Mouse (Mus musculus) brain, embryonic 18.5 days (tissue): ENCODE measurements around the gene Gm10271.

Experiments used
- DNase-seq: peaks from one replicate; pipeline ENCODE4 v3.0.0-alpha.2; 2012; ENCODE audit warnings: low read depth, low spot score

The Gm10271 gene

DNA sequence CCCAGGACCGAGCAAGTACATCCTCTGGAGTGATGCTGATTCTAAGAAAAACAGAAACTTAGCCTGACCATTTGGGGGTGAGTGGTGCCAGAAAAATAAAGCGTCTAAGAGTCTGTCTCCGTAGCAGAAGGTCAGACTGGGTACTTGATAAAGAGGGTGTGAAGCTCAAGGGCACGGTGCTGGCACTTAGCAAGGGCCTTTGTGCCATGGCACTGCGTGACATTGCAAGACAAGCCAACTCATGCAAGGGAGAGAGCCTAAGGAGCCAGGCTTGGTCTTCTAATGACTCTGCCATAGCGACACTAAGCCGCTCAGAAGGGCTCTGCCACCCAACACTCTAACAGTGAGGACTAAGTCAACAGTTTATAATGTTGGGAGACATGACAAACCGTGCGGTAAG, 6.4 kb upstream of the Gm10271 start:
- no peak for DNase-seq

DNA sequence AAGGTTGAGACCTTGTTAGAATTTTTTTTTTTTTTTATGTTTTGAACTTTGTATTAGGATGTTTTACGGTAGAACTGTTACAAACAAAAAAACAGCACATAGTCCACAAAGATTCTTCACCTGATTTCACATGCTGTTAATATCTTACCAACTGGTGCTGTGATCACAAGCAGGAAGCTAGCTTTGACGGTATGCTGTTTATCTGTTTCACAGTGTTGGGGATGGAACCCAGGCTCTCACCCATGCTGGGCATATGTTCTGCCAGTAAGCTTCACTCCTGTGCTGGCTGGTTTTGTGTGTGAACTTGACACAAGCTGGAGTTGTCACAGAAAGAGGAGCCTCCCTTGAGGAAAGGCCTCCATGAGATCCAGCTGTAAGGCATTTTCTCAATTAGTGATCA, 5.4 kb upstream of the Gm10271 start:
- no peak for DNase-seq

DNA sequence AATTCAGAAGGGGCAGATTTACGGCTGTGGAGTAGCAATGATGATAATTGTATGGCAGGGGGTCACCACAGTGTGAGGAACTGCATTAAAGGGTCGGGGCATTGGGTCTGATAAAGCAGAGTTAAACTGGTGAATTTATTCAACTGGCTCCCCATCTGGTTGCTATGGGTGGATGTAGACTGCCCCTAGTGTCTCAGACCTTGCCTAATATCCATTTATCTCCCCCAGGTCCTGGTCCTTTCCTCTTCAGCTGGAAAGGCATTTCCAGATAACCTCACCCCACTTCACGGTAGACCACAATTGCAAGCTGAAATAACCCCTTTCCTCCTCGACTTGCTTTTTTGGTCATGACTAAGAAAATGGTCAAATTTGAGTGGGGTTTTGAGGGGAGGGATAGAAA, 5.0 kb upstream of the Gm10271 start:
- DNase-seq, result no peak

- DNase-seq, result no peak
These were observed 3.7 kb downstream of the Gm10271 start for GRCm38 (mm10) chr10:116968741-116969140.

- no peak for DNase-seq
These were observed 6.3 kb downstream of the Gm10271 start for GRCm38 (mm10) chr10:116966065-116966464.

GRCm38 (mm10) chr10:116965297-116965696, 7.1 kb downstream of the Gm10271 start:
- no peak for DNase-seq

DNA sequence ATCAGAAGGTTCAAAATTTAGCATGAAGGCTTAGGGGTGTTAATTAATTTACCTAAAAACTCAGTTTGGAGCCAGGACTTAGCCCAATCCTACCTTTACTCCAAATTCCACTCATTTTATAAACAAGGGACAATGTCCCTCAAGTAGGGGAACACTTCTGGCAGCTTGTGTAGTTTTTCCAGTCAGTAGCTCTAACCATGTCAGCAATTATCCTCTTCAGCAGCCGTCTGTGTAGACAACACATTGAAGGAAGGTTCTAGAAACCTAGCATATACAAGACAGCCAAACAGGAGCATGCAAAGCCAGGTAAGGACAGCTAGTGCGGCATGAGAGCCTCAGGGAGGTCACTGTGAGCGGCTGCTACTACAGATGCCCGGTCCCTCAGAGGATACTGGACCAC, 7.8 kb downstream of the Gm10271 start:
- DNase-seq, result no peak

GRCm38 (mm10) chr10:116964084-116964483, 8.3 kb downstream of the Gm10271 start:
- DNase-seq, result no peak

- DNase-seq, result no peak
These were observed 9.6 kb downstream of the Gm10271 start for GRCm38 (mm10) chr10:116962803-116963202.

GRCm38 (mm10) chr10:116962152-116962551, 10.3 kb downstream of the Gm10271 start:
- no peak for DNase-seq

DNA sequence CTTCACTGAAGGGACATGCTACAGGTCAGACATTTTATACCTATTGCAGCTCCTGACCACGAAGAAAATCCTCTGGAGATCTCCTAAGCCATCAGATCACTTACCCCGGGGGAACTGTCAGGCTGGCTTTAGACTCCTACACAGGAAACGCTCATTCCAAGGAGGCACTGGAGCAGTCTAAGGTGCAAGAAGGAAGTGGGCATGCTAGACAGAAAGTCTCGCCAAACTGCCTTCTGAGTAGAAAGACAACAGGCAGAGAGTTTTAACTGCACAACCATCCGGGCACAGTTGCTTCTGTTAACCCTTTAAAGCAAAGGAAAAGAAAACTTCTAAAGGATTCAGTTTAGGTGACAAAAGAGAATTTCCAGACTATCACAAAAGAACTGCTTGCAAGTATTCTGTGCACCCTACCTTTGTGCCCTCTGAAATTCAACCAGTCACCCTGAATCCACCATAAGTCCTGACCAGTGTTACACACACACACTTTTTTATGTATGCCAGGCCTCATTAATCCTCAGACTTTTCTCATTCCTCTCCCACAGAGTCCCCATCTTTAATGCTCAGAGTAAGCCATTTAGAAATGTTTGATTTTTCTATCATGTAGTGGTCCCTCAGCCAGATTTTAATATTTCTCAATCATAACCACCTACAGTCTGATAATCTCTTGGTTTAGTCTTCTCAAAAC, 14.4 kb downstream of the Gm10271 start:
- no peak for DNase-seq

DNA sequence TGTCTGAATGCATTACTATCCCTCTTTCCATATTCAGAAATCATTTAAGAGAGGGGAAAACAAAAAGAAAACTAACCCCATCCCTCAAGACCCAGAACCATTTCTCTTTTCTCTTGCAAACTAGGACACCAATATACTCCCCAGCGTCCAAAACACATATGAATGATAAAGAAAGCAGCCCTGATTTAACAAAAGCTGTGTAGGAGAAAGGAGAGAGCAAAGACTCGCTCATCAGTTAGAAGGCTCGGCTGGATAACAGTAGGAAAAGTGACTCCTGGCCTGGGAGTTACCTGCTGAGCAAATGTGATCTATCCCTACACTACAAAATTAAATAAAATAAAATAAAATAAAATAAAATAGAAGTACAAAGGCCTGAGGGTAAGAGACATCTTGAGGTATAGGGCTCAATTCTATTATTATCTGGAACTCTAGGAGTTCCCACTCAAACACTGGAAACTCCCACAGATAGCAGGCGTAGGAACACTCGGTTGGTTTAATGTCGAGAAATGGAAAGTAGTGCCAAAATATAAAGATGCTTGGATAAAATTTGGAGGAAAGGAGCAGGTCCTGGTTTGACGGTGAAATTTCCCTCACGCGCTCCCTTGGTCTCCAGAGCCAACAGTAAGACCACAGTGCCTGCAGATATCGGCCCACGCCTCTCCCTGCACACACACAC, 15.8 kb downstream of the Gm10271 start:
- DNase-seq, result no peak

- DNase-seq, result no peak
These were observed 17.2 kb downstream of the Gm10271 start for GRCm38 (mm10) chr10:116955191-116955590.

- no peak for DNase-seq
These were observed 21.5 kb downstream of the Gm10271 start for GRCm38 (mm10) chr10:116950886-116951285.

DNA sequence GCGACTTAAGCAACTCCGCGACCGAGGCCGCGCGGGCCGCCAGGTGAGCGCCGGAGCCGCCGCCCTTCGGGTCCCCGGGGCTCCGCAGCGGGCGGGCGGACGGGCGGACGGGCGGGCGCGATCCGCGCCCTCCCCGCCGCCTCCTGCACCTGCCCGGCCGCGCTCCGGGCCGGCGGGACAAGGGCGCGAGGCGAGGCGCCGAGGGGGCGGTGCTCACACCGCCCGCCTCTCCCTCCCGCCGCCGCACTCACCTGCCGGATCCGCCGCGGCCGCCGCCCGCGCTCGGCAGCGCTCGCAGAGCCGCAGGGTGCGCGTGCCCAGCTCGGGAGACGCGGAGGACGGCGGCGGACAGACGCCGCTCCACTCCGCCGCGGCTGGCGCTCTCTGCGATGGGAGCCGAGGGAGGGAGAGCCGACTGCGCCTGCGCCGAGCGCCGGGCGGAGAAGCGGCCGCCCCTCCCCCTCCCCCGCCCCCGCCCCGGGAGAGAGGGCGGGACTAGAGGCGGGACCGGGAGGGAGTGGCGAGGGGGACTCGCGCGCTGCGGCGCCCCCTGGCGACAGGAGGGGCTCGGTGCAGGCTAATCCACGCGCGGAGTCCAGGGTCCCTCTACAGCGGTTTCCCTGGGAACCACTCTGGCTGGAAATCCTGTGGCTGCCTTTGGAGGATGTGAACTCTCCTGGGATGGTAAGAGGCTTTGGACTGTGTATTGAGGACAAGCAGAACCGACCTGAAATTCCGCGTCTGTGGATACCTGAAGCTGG, 22.2 kb downstream of the Gm10271 start, which contains the start of gene Rab3ip:
Gene Rab3ip, minus strand, starts transcription at position 761 of the 761 bp plus-strand sequence.
- DNase-seq, result peak; percentile 79

- no peak for DNase-seq
These were observed 23.0 kb downstream of the Gm10271 start for GRCm38 (mm10) chr10:116949111-116950008.

DNA sequence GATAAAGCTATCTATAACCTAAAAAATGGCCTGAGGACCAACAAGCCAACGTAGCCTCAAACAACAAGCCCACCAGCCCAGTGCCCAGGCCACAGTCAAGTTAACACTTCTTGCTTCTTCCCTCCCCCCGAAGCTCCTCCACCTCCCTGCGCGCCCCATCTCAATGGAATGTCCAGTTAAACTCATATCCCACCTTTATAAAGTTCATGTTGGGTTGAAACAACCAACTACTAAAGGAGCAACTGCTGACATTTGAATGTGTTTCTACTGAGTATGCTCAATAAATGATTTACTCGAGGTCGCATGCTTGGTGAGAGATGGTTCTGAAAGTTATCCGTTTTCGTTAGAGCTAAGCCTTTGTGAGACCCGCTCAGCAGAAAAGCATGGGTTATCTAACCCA, 24.0 kb downstream of the Gm10271 start:
- DNase-seq, result no peak

- DNase-seq, result no peak
These were observed 27.5 kb downstream of the Gm10271 start for GRCm38 (mm10) chr10:116944940-116945339.

- DNase-seq, result no peak
These were observed 28.3 kb downstream of the Gm10271 start for GRCm38 (mm10) chr10:116944144-116944543.

- DNase-seq, result no peak
These were observed 29.4 kb downstream of the Gm10271 start for GRCm38 (mm10) chr10:116943025-116943424.

DNA sequence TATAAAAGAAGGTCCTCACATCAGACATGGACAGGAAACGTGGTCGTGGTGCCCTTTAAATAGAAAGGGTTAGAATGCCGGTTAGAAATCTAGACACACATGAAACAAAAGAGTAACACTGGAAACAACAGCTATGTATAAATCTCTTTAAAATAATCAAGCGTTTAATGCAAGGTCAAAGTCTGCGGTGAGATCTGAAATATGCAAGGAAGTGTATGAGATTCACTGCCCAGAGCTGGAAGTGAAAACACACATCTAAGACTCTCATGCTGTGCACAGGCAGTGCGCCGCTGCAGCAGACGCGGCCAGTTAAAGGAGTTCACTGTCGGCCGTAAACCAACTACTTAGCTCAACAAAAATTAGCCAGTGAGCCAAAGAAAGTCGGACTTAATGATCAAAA, 37.4 kb downstream of the Gm10271 start:
- DNase-seq, result no peak

DNA sequence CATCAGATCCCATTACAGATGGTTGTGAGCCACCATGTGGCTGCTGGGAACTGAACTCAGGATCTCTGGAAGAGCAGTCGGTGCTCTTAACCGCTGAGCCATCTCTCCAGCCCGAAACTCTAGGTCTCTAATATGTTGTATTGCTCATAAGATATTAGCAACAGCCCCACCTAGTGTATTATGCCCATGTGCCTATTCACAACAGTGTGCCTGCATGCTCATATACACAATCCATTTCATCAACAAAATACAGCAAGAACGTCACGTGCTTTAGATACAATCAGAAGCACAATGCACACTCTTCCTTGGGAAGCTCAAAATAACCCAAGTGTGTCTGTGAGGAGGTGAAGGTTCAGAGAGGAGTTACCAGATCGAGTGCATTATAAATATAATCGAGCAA, 38.6 kb downstream of the Gm10271 start:
- DNase-seq, result no peak
